ENCODE assay signal across 21 mouse cellular contexts in genomic region chr11:70208778-70209388, GRCm38 (mm10). TPM values are rescaled to one million over a fixed set of nuclear protein-coding genes. Genes with fewer than 3 reads are reported as not detected.
DNase-seq lines count a peak whose midpoint lies in the region; ATAC-seq and TF ChIP-seq lines count a peak whose summit lies in the region.
"Had no signal": no experiment of that assay in that cellular context is flagged by ENCODE, and none has a peak within 500 bp of the region (broad histone marks: within the 10 kb centered on the region; RNA-seq: fewer than 3 reads in every experiment).

No protein-coding gene starts in this region.

- H3K79me2 ChIP-seq in CH12.LX (replicated peaks; ENCODE audit: control insufficient read depth, extremely low read depth, insufficient read depth, poor library complexity, severe bottlenecking), result no peaks in the 10 kb centered on the region

- peak; percentile 74 for ATAC-seq in liver, postnatal 0 days
- ATAC-seq in liver, embryonic 11.5 days (replicated peaks; ENCODE audit: low FRiP score), result no peak
- ATAC-seq: forebrain, postnatal 0 days had no signal

- no peaks in the 10 kb centered on the region for H3K36me3 ChIP-seq in liver, postnatal 0 days (replicated peaks; ENCODE audit: insufficient read depth, low read length)
- H3K36me3 ChIP-seq in liver, embryonic 11.5 days (ENCODE audit: control insufficient read depth, insufficient read depth, low read length), result no peaks in the 10 kb centered on the region
- no peaks in the 10 kb centered on the region for H3K36me3 ChIP-seq in CH12.LX (replicated peaks in 1 of 2; ENCODE audit: control insufficient read depth in 1 of 2, insufficient read depth in 1 of 2, low read length in 1 of 2)
- H3K36me3 ChIP-seq: embryonic facial prominence, embryonic 13.5 days; forebrain, embryonic 12.5 days; G1E; heart, embryonic 10.5 days had no signal

- no peak for TF ChIP-seq POLR2A in CH12.LX (IDR thresholded peaks at IDR 0.05; ENCODE audit: low read depth, low read length)

- peaks cover 9% of the 10 kb centered on the region for H3K27me3 ChIP-seq in liver, postnatal 0 days (ENCODE audit: insufficient read depth, low read length)
- H3K27me3 ChIP-seq in liver, embryonic 11.5 days (replicated peaks; ENCODE audit: control insufficient read depth, insufficient read depth, low read length), result peaks cover 14% of the 10 kb centered on the region
- peaks cover 26% of the 10 kb centered on the region for H3K27me3 ChIP-seq in CH12.LX (replicated peaks)

- in situ Hi-C loops in CH12.LX (cut with MboI; ENCODE audit: low pct_ligation_motif_present, low pct_unique_long_range_greater_than_20kb, low sequenced_read_pairs), result no loop called here

- H3K27ac ChIP-seq in gastrocnemius, adult 2 months, result no peak overlapping the region
- H3K27ac ChIP-seq in liver, postnatal 0 days (ENCODE audit: low read depth), result no peak overlapping the region
- no peak overlapping the region for H3K27ac ChIP-seq in liver, embryonic 11.5 days (ENCODE audit: low read depth, low read length)
- no peak overlapping the region for H3K27ac ChIP-seq in CH12.LX (ENCODE audit: insufficient read depth, low read depth)
- H3K27ac ChIP-seq in brown adipose tissue, adult 24 weeks (replicated peaks; ENCODE audit: low read depth, low read length), result peak overlapping the region; percentile 46; the same call in 1 of the 2 replicates
- H3K27ac ChIP-seq: embryonic facial prominence, embryonic 13.5 days; forebrain, embryonic 12.5 days; heart, embryonic 10.5 days; hindbrain, embryonic 14.5 days had no signal

- peak; percentile 6 for DNase-seq in gastrocnemius, adult 2 months
- no peak for DNase-seq in gastrocnemius, postnatal 25 days
- no peak for DNase-seq in liver, postnatal 0 days
- DNase-seq in liver, embryonic 11.5 days (ENCODE audit: low spot score), result no peak
- DNase-seq in CH12.LX (ENCODE audit: extremely low read depth), result no peak
- DNase-seq in right cerebral cortex, postnatal 36 days (ENCODE audit: low spot score in 2 of 2), result no peak
- DNase-seq in layer of hippocampus, postnatal 14 days (ENCODE audit: low spot score in 2 of 2), result no peak
- DNase-seq: adrenal gland, postnatal 14 days; cerebellum, adult 18-20 months; cerebellum, adult 9-11 months; cerebellum, postnatal 36 days; forebrain, postnatal 0 days; gastrocnemius, postnatal 36 days; heart, adult 18-20 months; heart, postnatal 10 days had no signal

- H3K9me3 ChIP-seq in liver, postnatal 0 days (ENCODE audit: low read length), result no peaks in the 10 kb centered on the region
- no peaks in the 10 kb centered on the region for H3K9me3 ChIP-seq in liver, embryonic 11.5 days (ENCODE audit: control insufficient read depth, low read length)
- no peaks in the 10 kb centered on the region for H3K9me3 ChIP-seq in CH12.LX (replicated peaks; ENCODE audit: low read length)
- H3K9me3 ChIP-seq: embryonic facial prominence, embryonic 13.5 days; forebrain, embryonic 12.5 days; G1E; heart, embryonic 10.5 days had no signal

- no peak for TF ChIP-seq RAD21 in CH12.LX (IDR thresholded peaks at IDR 0.05; ENCODE audit: low read depth, low read length)

- dilution Hi-C loops in CH12.LX (cut with MboI; ENCODE audit: extremely low pct_ligation_motif_present, extremely low pct_unique_long_range_greater_than_20kb, low sequenced_read_pairs), result no loop called here

- no peak overlapping the region for H3K4me3 ChIP-seq in gastrocnemius, adult 2 months
- no peak overlapping the region for H3K4me3 ChIP-seq in liver, postnatal 0 days (ENCODE audit: low read depth, low read length)
- H3K4me3 ChIP-seq in liver, embryonic 11.5 days (ENCODE audit: low read depth, low read length), result no peak overlapping the region
- no peak overlapping the region for H3K4me3 ChIP-seq in CH12.LX (replicated peaks in 1 of 3; ENCODE audit: low read depth in 2 of 3, low read length in 2 of 3, poor library complexity in 1 of 3)
- no peak overlapping the region for H3K4me3 ChIP-seq in brown adipose tissue, adult 24 weeks (ENCODE audit: insufficient read depth, low read depth, low read length)
- H3K4me3 ChIP-seq: embryonic facial prominence, embryonic 13.5 days; forebrain, embryonic 12.5 days; heart, embryonic 10.5 days had no signal

- 57% methylated on average over 5 of the region's 5 CpGs for WGBS in liver, postnatal 0 days (ENCODE audit: insufficient replicate concordance)
- 73% methylated on average over 5 of the region's 5 CpGs for WGBS in liver, embryonic 11.5 days

- H3K9ac ChIP-seq in liver, postnatal 0 days (replicated peaks), result no peak overlapping the region
- H3K9ac ChIP-seq in liver, embryonic 11.5 days (ENCODE audit: low read depth, low read length), result no peak overlapping the region
- H3K9ac ChIP-seq in CH12.LX (ENCODE audit: insufficient read depth, low read depth), result no peak overlapping the region
- H3K9ac ChIP-seq: embryonic facial prominence, embryonic 13.5 days; forebrain, embryonic 12.5 days; forebrain, postnatal 0 days; hindbrain, embryonic 14.5 days had no signal

- TF ChIP-seq CTCF in gastrocnemius, adult 2 months (IDR thresholded peaks at IDR 0.05), result no peak
- no peak for TF ChIP-seq CTCF in liver, postnatal 0 days (IDR thresholded peaks at IDR 0.05; ENCODE audit: low read depth)
- no peak for TF ChIP-seq CTCF in CH12.LX (conservative IDR thresholded peaks at IDR 0.05 in 1 of 2, IDR thresholded peaks at IDR 0.05 in 1 of 2; ENCODE audit: low read depth in 2 of 2, low read length in 2 of 2)

- intact Hi-C loops in gastrocnemius, adult 2 months (cut with DNase I), result no loop called here

- TF ChIP-seq EP300 in liver, postnatal 0 days (IDR thresholded peaks at IDR 0.05; ENCODE audit: low read depth), result no peak
- no peak for TF ChIP-seq EP300 in CH12.LX (IDR thresholded peaks at IDR 0.05; ENCODE audit: low read length)

- peaks cover 7% of the 10 kb centered on the region for H3K4me1 ChIP-seq in liver, postnatal 0 days (ENCODE audit: insufficient read depth)
- H3K4me1 ChIP-seq in liver, embryonic 11.5 days (replicated peaks; ENCODE audit: control insufficient read depth, insufficient read depth, low read length), result 0 out of 2 replicates have a peak, but pooled peaks cover 3% of the 10 kb centered on the region
- H3K4me1 ChIP-seq in CH12.LX (ENCODE audit: control insufficient read depth in 1 of 2, insufficient read depth in 2 of 2), result no peaks in the 10 kb centered on the region
- peaks cover 11% of the 10 kb centered on the region for H3K4me1 ChIP-seq in brown adipose tissue, adult 24 weeks (ENCODE audit: control insufficient read depth, insufficient read depth, insufficient read length, low read length)

- no peak overlapping the region for H3K4me2 ChIP-seq in liver, postnatal 0 days (ENCODE audit: low read depth, low read length)
- no peak overlapping the region for H3K4me2 ChIP-seq in liver, embryonic 11.5 days
- 0 out of 2 replicates have a peak overlapping the region, but pooled peaks have one; percentile 8 for H3K4me2 ChIP-seq in CH12.LX (ENCODE audit: insufficient read depth, low read depth, poor library complexity, severe bottlenecking)
- H3K4me2 ChIP-seq: embryonic facial prominence, embryonic 13.5 days; forebrain, embryonic 12.5 days; hindbrain, embryonic 14.5 days had no signal

RNA-seq across cellular contexts. Expression of gene Slc16a11, which starts 3.7 kb away (rescaled TPM):
- not detected for total RNA-seq in gastrocnemius, adult 2 months (2021)
- total RNA-seq in gastrocnemius, postnatal 25 days (2021), result not detected
- polyA plus RNA-seq in liver, postnatal 0 days (2015; fragmentation: Nextera tagmentation; extraction: Ambion mirVana), result 1.4 and 1.8 TPM in 2 replicates
- 0.75 and 0.81 TPM in 2 replicates for polyA plus RNA-seq in liver, embryonic 11.5 days (2014; fragmentation: Nextera tagmentation; extraction: Ambion mirVana)
- 0.51 and 0.55 TPM in 2 replicates for total RNA-seq in CH12.LX (2012; rRNA removed)
- total RNA-seq in CH12.LX (2014; rRNA removed), result not detected in 2 replicates
- 2.3 and 3.2 TPM in 2 replicates for polyA plus RNA-seq in CH12.LX (2012; ENCODE audit: insufficient read length, low read depth)
- not detected in 2 replicates for polyA plus RNA-seq in brown adipose tissue, adult 24 weeks (2012; ENCODE audit: insufficient read depth, insufficient read length, missing spikeins)
- total RNA-seq in layer of hippocampus, postnatal 14 days (2021), result 10 to 100 TPM; 26.1 to 32.9 TPM
- total RNA-seq: G1E had no signal
- polyA plus RNA-seq: G1E had no signal

RNA-seq across cellular contexts. Expression of gene Slc16a13, which starts 12.0 kb away (rescaled TPM):
- total RNA-seq in gastrocnemius, adult 2 months (2021), result under 1 TPM; 0.28 to 0.67 TPM
- under 1 TPM; 0.10 to 0.88 TPM for total RNA-seq in gastrocnemius, postnatal 25 days (2021)
- polyA plus RNA-seq in liver, postnatal 0 days (2015; fragmentation: Nextera tagmentation; extraction: Ambion mirVana), result 1.3 and 1.9 TPM in 2 replicates
- 9.1 and 10.1 TPM in 2 replicates for polyA plus RNA-seq in liver, embryonic 11.5 days (2014; fragmentation: Nextera tagmentation; extraction: Ambion mirVana)
- 8.4 and 9.3 TPM in 2 replicates for total RNA-seq in CH12.LX (2012; rRNA removed)
- 12.0 and 13.8 TPM in 2 replicates for total RNA-seq in CH12.LX (2014; rRNA removed)
- polyA plus RNA-seq in CH12.LX (2012; ENCODE audit: insufficient read length, low read depth), result 19.0 and 21.1 TPM in 2 replicates
- 0.67 and 2.2 TPM in 2 replicates for polyA plus RNA-seq in brown adipose tissue, adult 24 weeks (2012; ENCODE audit: insufficient read depth, insufficient read length, missing spikeins)
- total RNA-seq in layer of hippocampus, postnatal 14 days (2021), result 10 to 100 TPM in 1 of 2 experiments, 1 to 10 TPM in 1; 9.3 to 12.6 TPM

RNA-seq across cellular contexts. Expression of gene Bcl6b, which starts 20.7 kb away (rescaled TPM):
- total RNA-seq in gastrocnemius, adult 2 months (2021), result 1 to 10 TPM; 1.4 to 2.6 TPM
- total RNA-seq in gastrocnemius, postnatal 25 days (2021), result 1 to 10 TPM; 4.1 to 6.2 TPM
- 1.4 and 1.8 TPM in 2 replicates for polyA plus RNA-seq in liver, postnatal 0 days (2015; fragmentation: Nextera tagmentation; extraction: Ambion mirVana)
- polyA plus RNA-seq in liver, embryonic 11.5 days (2014; fragmentation: Nextera tagmentation; extraction: Ambion mirVana), result 6.8 and 7.3 TPM in 2 replicates
- total RNA-seq in CH12.LX (2012; rRNA removed) (1.7 and 2.2 TPM in 2 replicates), CH12.LX (2014; rRNA removed) (0.54 and 0.71 TPM in 2 replicates)
- 0.54 and 0.72 TPM in 2 replicates for polyA plus RNA-seq in CH12.LX (2012; ENCODE audit: insufficient read length, low read depth)
- polyA plus RNA-seq in brown adipose tissue, adult 24 weeks (2012; ENCODE audit: insufficient read depth, insufficient read length, missing spikeins), result 7.0 and 13.4 TPM in 2 replicates
- total RNA-seq in layer of hippocampus, postnatal 14 days (2021), result 1 to 10 TPM; 2.7 to 2.9 TPM
- polyA plus RNA-seq: G1E had no signal

RNA-seq across cellular contexts. Expression of gene 0610010K14Rik, which starts 28.8 kb away (rescaled TPM):
- 10 to 100 TPM; 33.4 to 37.0 TPM for total RNA-seq in gastrocnemius, adult 2 months (2021)
- 10 to 100 TPM; 26.9 to 36.2 TPM for total RNA-seq in gastrocnemius, postnatal 25 days (2021)
- polyA plus RNA-seq in liver, postnatal 0 days (2015; fragmentation: Nextera tagmentation; extraction: Ambion mirVana), result 48.9 and 55.2 TPM in 2 replicates
- polyA plus RNA-seq in liver, embryonic 11.5 days (2014; fragmentation: Nextera tagmentation; extraction: Ambion mirVana), result 138 and 140 TPM in 2 replicates
- total RNA-seq in CH12.LX (2012; rRNA removed), result 52.2 and 75.2 TPM in 2 replicates
- total RNA-seq in CH12.LX (2014; rRNA removed), result 23.8 and 27.7 TPM in 2 replicates
- polyA plus RNA-seq in CH12.LX (2012; ENCODE audit: insufficient read length, low read depth), result 140 and 153 TPM in 2 replicates
- polyA plus RNA-seq in brown adipose tissue, adult 24 weeks (2012; ENCODE audit: insufficient read depth, insufficient read length, missing spikeins), result 28.7 and 40.6 TPM in 2 replicates
- total RNA-seq in layer of hippocampus, postnatal 14 days (2021), result 10 to 100 TPM; 42.3 to 47.7 TPM

RNA-seq across cellular contexts. Expression of gene Gm21988, which starts 30.7 kb away (rescaled TPM):
- total RNA-seq in gastrocnemius, adult 2 months (2021), result 1 to 10 TPM; 3.7 to 4.4 TPM
- total RNA-seq in gastrocnemius, postnatal 25 days (2021), result 1 to 10 TPM; 2.4 to 3.0 TPM
- polyA plus RNA-seq in liver, postnatal 0 days (2015; fragmentation: Nextera tagmentation; extraction: Ambion mirVana), result 5.4 and 5.8 TPM in 2 replicates
- polyA plus RNA-seq in liver, embryonic 11.5 days (2014; fragmentation: Nextera tagmentation; extraction: Ambion mirVana), result 7.6 and 9.6 TPM in 2 replicates
- 2.6 and 3.5 TPM in 2 replicates for total RNA-seq in CH12.LX (2012; rRNA removed)
- total RNA-seq in CH12.LX (2014; rRNA removed), result 0.98 TPM in 1 of 2 replicates, not detected in the other
- 1.4 and 2.7 TPM in 2 replicates for polyA plus RNA-seq in CH12.LX (2012; ENCODE audit: insufficient read length, low read depth)
- polyA plus RNA-seq in brown adipose tissue, adult 24 weeks (2012; ENCODE audit: insufficient read depth, insufficient read length, missing spikeins), result 4.0 and 4.8 TPM in 2 replicates
- total RNA-seq in layer of hippocampus, postnatal 14 days (2021), result 1 to 10 TPM; 7.2 to 7.9 TPM

Comparison
In these comparisons a context has a peak if more than half of its experiments do, and no peak if none do; other contexts are left out.
1. RNA of gene Slc16a11, which starts 3.7 kb away (total RNA-seq): 26.1 to 32.9 TPM in layer of hippocampus, postnatal 14 days; 0.51 to 0.55 TPM in CH12.LX, not detected in gastrocnemius, postnatal 25 days and not detected in gastrocnemius, adult 2 months; every median in the first group is over 10 times any median in the second.
2. RNA of gene Slc16a13, which starts 12.0 kb away (total RNA-seq): 9.3 to 12.6 TPM in layer of hippocampus, postnatal 14 days and 8.4 to 13.8 TPM in CH12.LX; 0.10 to 0.88 TPM in gastrocnemius, postnatal 25 days and 0.28 to 0.67 TPM in gastrocnemius, adult 2 months; every median in the first group is over 4 times any median in the second.